Mouse (Mus musculus): ENCODE results near the gene Usp46.
"Not testable (repeated sequence)": the region's sequence is repeated elsewhere in the genome, so short reads cannot be mapped to it uniquely, and the experiment has no call there.

Usp46 gene

GRCm38 (mm10) chr5:74076759-74077158 is 8.5 kb upstream of the Usp46 start:
- in situ Hi-C loops (cut with MboI, MseI): no loop called here

DNA sequence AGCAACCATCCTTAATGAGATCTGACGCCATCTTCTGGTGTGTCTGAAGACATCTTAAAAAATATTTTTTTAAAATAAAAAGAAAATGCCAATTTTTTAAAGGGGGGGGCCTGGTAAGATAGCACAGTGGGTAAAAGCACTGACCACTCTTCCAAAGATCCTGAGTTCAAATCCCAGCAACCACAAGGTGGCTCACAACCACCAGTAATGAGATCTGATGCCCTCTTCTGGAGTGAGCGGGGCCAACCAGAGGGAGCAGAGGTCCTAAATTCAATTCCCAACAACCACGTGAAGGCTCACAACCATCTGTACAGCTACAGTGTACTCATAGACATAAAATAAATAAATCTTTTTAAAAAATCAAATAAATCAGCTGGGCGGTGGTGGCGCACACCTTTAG is 2.3 kb upstream of the Usp46 start:
- in situ Hi-C loops (cut with MboI, MseI): not testable (repeated sequence)

DNA sequence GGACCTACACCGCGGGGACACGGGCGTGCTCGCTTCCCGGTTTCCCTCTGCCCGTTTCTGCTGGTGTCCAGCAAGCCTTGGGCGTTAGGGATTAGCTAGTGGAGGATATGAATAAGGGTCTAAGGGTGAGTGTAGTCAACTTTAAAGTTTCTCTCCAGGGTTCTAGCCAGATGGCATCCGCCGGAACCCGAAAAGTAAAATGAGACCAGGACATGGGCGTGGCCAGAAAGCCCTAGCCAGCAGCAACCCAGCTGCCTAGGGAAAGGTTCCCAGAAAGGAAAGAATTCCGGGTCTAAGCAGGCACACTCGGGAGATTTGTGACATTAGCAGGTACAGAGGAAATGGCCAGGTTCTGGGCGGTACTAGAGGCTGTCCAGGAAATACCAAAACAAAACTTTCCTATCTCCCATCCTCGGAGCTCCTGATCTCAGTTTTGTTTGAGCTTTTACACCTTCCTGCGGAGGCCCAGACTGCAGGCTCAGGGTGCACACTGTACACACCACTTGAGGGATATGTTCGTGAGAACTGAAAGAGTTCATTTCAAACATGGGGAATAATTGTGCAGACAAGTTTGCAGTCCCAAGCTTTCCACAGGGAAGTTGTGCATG is 587 bp upstream of the Usp46 start:
- in situ Hi-C loops (cut with MboI, MseI): no loop called here

- in situ Hi-C loops (cut with MboI, MseI): no loop called here
Measured at GRCm38 (mm10) chr5:74067346-74067745, 885 bp downstream of the Usp46 start.

DNA sequence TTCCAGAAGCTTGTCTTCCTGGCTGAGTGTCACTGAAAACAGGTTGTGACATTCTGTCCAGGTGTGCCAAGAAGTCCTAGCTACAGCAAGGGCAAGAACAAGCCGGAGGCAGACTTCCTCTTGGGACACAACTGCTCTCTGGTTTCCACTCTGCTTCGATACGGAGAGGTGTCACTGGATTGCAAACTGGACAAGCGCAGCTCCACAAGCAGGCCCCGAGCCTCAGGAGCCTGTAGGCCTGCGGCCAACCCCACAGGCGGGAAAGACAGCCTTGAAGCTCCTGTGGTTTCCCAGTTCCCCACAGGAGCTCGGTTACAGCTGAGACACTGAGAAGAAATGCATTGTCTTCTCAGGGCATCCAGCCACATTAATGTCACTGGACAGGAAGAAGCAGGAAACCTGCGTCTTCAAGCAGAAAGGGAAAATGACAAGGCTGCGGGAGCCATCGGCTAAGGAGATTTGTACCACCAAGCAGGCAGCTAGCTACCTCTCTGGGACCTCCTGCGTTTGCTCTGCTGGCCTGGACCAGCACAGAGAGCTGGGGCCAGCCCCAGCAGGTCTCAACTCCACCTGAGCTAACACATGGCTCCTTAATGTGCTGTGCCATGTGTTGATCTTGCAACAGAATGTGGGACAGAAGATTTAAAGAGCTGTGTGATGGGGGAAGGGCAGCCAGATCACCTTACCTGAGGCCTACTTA is 1.7 kb downstream of the Usp46 start:
- in situ Hi-C loops (cut with MboI, MseI): no loop called here

DNA sequence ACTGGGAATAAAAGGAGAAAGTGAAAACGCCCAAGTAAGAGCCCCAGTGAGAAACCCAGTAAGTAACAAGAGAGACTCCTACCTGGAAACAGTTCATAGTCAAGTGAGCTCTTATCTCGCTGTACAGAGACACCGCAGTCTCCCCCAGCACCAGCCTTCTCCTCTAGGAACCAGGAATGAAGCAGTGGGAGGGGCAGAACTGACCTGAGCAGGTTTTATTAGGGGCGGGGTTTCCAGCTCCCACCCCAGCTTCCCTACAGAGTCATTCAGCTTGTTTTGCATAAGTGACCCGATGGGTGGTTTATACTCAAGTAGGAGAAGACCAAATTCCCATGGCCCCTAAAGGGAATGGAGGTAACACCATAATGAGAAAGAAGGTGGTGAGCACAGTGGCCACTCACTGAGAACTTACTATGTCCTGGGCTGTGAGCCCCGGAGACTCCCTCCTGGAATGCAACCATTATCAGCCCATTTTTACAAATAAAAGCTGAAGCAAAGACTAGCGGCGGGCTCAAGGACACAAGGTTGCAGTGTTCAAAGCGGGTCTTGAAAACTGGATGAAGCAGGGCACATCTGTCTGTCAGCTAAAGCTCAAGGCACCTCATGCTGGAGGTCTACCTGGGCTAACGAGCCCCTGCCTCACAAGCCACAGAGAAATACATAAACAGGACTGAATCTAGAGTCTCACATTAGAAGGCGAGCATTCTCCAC is 2.5 kb downstream of the Usp46 start:
- in situ Hi-C loops (cut with MboI, MseI): no loop called here

- in situ Hi-C loops (cut with MboI, MseI): no loop called here
Measured at GRCm38 (mm10) chr5:74064844-74065243, 3.4 kb downstream of the Usp46 start.

GRCm38 (mm10) chr5:74063226-74063747 is 4.9 kb downstream of the Usp46 start:
- in situ Hi-C loops (cut with MboI, MseI): no loop called here

DNA sequence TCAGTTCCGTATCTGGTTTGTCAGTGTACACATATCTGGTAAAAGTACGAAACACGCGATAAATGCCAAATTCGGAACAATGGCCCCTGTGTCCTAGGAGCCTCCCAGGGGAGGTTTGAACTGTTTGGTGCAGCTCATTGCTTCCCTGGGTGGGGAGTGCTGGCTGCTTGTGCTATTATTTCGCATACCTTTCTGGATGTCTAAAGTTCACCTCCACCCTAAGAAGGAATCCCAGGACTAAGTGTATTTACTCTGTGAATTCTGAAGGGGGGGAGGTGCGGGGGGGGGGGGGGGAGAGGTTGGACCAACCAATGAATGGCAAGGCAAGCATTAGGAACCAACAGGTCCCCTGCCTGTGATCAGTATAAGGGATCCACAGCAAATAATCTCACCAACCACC is 6.0 kb downstream of the Usp46 start:
- in situ Hi-C loops (cut with MboI, MseI): no loop called here

DNA sequence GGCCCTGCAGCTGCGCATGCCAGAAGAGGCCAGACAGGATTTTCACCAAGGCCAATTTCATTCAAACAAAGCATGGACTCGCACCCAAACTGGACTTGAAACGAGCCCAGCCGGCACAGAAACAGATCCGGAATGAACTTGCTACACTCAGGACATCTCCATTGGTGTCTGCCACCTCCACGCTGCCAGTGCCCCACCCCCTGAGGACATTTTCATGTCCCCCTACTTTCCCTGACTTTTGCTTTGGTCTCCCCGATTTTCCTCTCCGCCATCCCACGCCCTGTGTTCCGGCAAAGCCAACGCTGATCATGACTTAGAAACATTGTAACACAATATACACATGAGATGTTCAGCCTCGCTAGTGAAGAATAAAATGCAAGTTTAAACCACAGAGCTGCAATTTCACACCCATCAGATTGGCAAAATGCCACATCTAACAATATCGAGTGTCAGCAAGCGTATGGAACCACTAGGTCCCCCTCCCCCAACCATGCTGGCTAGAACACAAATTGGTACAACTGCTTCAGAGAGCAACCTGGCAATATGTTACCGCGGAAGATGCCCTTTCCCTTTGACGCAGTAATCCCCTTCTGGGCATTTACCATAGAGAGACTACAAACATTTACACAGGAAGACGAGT is 6.7 kb downstream of the Usp46 start:
- in situ Hi-C loops (cut with MboI, MseI): no loop called here

DNA sequence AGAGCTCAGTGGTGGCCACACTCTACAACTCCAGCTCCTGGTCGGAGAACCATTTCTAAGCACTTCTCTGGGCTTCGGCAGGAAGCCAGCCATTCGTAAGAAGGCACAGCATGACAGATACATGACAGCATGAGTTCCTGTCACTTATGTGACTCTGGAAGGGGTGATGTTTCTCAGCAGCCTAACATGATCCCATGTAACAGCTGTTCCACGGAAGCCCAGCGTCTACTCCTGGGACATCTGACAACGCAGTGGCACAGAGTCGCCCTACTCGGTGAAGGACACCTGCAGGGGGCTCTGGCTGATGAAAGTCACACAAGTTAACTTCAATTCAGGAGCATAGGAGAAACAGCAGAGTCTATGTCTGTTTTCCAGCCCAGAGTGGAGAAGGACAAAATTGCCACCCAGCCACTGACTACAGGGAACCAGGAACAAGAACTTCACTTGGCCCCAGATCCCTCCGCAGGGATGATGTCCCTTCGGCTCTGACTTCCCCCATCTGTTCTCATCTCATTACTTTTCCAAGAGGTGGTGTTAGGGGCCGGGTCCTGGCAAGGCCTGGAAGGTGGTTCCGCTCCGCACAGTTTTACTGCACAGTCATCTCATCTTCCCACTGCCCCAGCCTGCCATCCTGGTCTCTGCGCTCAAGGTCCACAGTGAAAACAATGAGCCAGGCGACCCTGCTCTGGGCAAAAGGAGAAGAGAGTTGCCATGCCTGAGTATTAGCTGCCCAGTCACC is 15.9 kb downstream of the Usp46 start:
- in situ Hi-C loops (cut with MboI, MseI): no loop called here

GRCm38 (mm10) chr5:74051394-74052170 is 16.6 kb downstream of the Usp46 start:
- in situ Hi-C loops (cut with MboI, MseI): no loop called here

DNA sequence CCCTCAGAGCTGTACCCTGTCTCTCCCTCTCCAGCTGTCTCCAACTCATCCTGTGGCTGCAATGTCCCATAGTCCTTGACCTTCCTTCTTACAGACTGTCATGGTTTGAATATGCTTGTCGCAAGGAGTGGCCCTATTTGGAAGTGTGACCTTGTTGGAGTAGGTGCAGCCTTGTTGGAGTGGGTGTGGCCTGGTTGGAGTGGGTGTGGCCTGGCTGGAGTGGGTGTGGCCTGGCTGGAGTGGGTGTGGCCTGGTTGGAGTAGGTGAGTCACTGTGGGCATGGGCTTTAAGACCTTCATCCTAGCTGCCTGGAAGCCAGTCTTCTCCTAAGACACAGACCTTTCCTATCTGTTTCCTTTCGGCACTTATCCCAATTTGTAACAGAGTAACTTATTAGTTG is 17.3 kb downstream of the Usp46 start:
- in situ Hi-C loops (cut with MboI, MseI): no loop called here

GRCm38 (mm10) chr5:74048846-74049495 is 19.3 kb downstream of the Usp46 start:
- in situ Hi-C loops (cut with MboI, MseI): no loop called here

GRCm38 (mm10) chr5:74044591-74044990 is 23.6 kb downstream of the Usp46 start:
- in situ Hi-C loops (cut with MboI, MseI): no loop called here

GRCm38 (mm10) chr5:74042796-74043340 is 25.4 kb downstream of the Usp46 start:
- in situ Hi-C loops (cut with MboI, MseI): no loop called here

- in situ Hi-C loops (cut with MboI, MseI): no loop called here
Measured at GRCm38 (mm10) chr5:74040541-74040940, 27.7 kb downstream of the Usp46 start.

GRCm38 (mm10) chr5:74035454-74035853 is 32.8 kb downstream of the Usp46 start:
- in situ Hi-C loops (cut with MboI, MseI): no loop called here

DNA sequence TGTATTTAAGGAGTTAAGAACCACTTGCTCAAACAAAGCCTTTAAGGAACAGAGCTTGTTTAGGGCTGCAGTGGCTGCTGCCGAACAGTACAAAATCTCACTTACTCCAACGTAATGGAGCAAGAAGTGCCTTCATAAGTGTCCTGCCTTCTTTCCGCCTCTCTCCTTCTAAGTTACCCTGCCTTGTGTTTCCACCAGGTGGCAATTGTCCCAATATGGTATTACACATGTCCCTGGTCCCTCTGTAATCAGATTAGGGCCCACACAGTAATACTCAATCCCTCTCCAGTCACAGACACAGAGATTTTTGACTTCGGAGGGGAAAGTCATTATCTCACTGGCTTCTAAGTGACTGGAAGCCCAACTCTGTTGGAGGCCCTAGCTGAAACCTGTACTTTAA is 34.1 kb downstream of the Usp46 start:
- in situ Hi-C loops (cut with MboI, MseI): no loop called here

- in situ Hi-C loops (cut with MboI, MseI): loop anchor here in 1 of 2 experiments (5.0 to 10.0 kb wide), 2 partner anchors 98 to 575 kb away; no protein-coding TSS in a partner anchor
Measured at GRCm38 (mm10) chr5:74029787-74030186, 38.4 kb downstream of the Usp46 start.

Measured in T-helper 17 cell (primary cell).